Mouse (Mus musculus) limb, embryonic 11.5 days (tissue): ENCODE results near the gene Prss27. TPM values are rescaled to one million over a fixed set of nuclear protein-coding genes. Genes with fewer than 3 reads are reported as not detected.

Experiments
- ATAC-seq: fragments of 200-750 bp; cut with Nextera tagmentation; 2 replicates; pipeline ENCODE4 v1.8.0; 2017; ENCODE audit warnings: low read depth; ENCODE audit not compliant: insufficient number of reproducible peaks, low FRiP score, low TSS enrichment
- DNase-seq: peaks from one replicate; pipeline ENCODE4 v3.0.0-alpha.2; 2015; ENCODE audit warnings: low spot score
- H3K27ac ChIP-seq: fragments of 300-500 bp; sonication (generic); replicated peaks from 2 replicates; pipeline ENCODE4 v1.5.1; 2014; ENCODE audit warnings: low read depth, mild to moderate bottlenecking, low read length
- H3K27me3 ChIP-seq: fragments of 300-500 bp; sonication (generic); 2 replicates; pipeline ENCODE4 v1.6.1; 2014; ENCODE audit warnings: mild to moderate bottlenecking, low read length, mixed read lengths; ENCODE audit not compliant: control insufficient read depth, insufficient read depth
- H3K36me3 ChIP-seq: fragments of 300-500 bp; sonication (generic); 2 replicates; pipeline ENCODE4 v1.6.1; 2014; ENCODE audit warnings: mild to moderate bottlenecking, low read length, moderate library complexity, mixed read lengths; ENCODE audit not compliant: control insufficient read depth, insufficient read depth
- H3K4me1 ChIP-seq: fragments of 300-500 bp; sonication (generic); 2 replicates; pipeline ENCODE4 v1.6.1; 2014; ENCODE audit warnings: low read length, mixed read lengths; ENCODE audit not compliant: control insufficient read depth, insufficient read depth
- H3K4me2 ChIP-seq: fragments of 300-500 bp; sonication (generic); 2 replicates; pipeline ENCODE4 v1.6.1; 2014; ENCODE audit warnings: low read depth, mild to moderate bottlenecking, moderate library complexity; ENCODE audit not compliant: severe bottlenecking
- H3K4me3 ChIP-seq: fragments of 300-500 bp; sonication (generic); 2 replicates; pipeline ENCODE4 v1.5.1; 2014; ENCODE audit warnings: low read depth, low read length
- H3K9ac ChIP-seq: fragments of 300-500 bp; sonication (generic); 2 replicates; pipeline ENCODE4 v1.6.1; 2014; ENCODE audit warnings: mild to moderate bottlenecking, low read length
- H3K9me3 ChIP-seq: fragments of 300-500 bp; sonication (generic); 2 replicates; pipeline ENCODE4 v1.6.1; 2016; ENCODE audit warnings: low read length; ENCODE audit not compliant: control insufficient read depth
- WGBS: fragments of 180-500 bp; shearing (Covaris S2); extraction: QIAGEN DNeasy Blood & Tissue Kit; methylation state at CpG from one replicate; pipeline ENCODE4 v1.1.7; 2014; 5-methylcytosine and 5-hydroxymethylcytosine counted together
- polyA plus RNA-seq: library from polyadenylated mRNA; unstranded; fragments of >200 nt; fragmentation: Nextera tagmentation; extraction: Ambion mirVana; gene quantifications from 2 replicates; pipeline ENCODE4 v1.2.1, GENCODE M21; 2014

Gene Prss27
- polyA plus RNA-seq, 1 experiment from 2014 or later = 0.27 TPM

- DNase-seq (peak; percentile 42), ATAC-seq (no peak)
- Histone ChIP-seq H3K4me1 (no peaks in the 10 kb centered on the region), H3K27ac (no peak overlapping the region), H3K9ac (no peak overlapping the region), H3K9me3 (no peaks in the 10 kb centered on the region), H3K4me3 (no peak overlapping the region), H3K36me3 (no peaks in the 10 kb centered on the region), H3K4me2 (no peak overlapping the region), H3K27me3 (no peaks in the 10 kb centered on the region)
- WGBS = 27% methylated on average over 14 of the region's 14 CpGs
These were observed 22.2 kb upstream of the Prss27 start for GRCm38 (mm10) chr17:24015727-24016126.

GRCm38 (mm10) chr17:24020696-24021095 lies 17.2 kb upstream of the Prss27 start:
- no peaks in the 10 kb centered on the region for H3K27me3 ChIP-seq
- H3K4me1 ChIP-seq = no peaks in the 10 kb centered on the region
- H3K9me3 ChIP-seq = no peaks in the 10 kb centered on the region
- no peak overlapping the region for H3K4me2 ChIP-seq
- no peak for DNase-seq
- WGBS = 56% methylated on average over 6 of the region's 6 CpGs
- H3K27ac ChIP-seq = no peak overlapping the region
- no peaks in the 10 kb centered on the region for H3K36me3 ChIP-seq
- no peak for ATAC-seq
- H3K4me3 ChIP-seq = no peak overlapping the region
- no peak overlapping the region for H3K9ac ChIP-seq

GRCm38 (mm10) chr17:24021375-24022199 lies 16.4 kb upstream of the Prss27 start:
- H3K36me3 ChIP-seq = no peaks in the 10 kb centered on the region

GRCm38 (mm10) chr17:24029477-24029876 lies 8.5 kb upstream of the Prss27 start:
- H3K4me3 ChIP-seq = no peak overlapping the region
- H3K9me3 ChIP-seq = no peaks in the 10 kb centered on the region
- no peak overlapping the region for H3K27ac ChIP-seq
- no peaks in the 10 kb centered on the region for H3K27me3 ChIP-seq
- no peaks in the 10 kb centered on the region for H3K4me1 ChIP-seq
- H3K36me3 ChIP-seq = no peaks in the 10 kb centered on the region
- no peak overlapping the region for H3K9ac ChIP-seq
- DNase-seq (no peak), ATAC-seq (no peak)
- H3K4me2 ChIP-seq = no peak overlapping the region
- 82% methylated on average over 7 of the region's 7 CpGs for WGBS

More at GRCm38 (mm10) chr17:24021375-24022199, 16.4 kb upstream of the Prss27 start:
- Histone ChIP-seq H3K27ac (no peak overlapping the region), H3K4me2 (no peak overlapping the region), H3K4me3 (no peak overlapping the region), H3K4me1 (no peaks in the 10 kb centered on the region), H3K27me3 (no peaks in the 10 kb centered on the region), H3K9ac (no peak overlapping the region), H3K9me3 (no peaks in the 10 kb centered on the region)
- WGBS = 80% methylated on average over 5 of the region's 5 CpGs
- DNase-seq = no peak
- ATAC-seq = no peak

GRCm38 (mm10) chr17:24030551-24030950 lies 7.4 kb upstream of the Prss27 start:
- H3K9me3 ChIP-seq = no peaks in the 10 kb centered on the region
- H3K27ac ChIP-seq = no peak overlapping the region
- DNase-seq = no peak
- no peaks in the 10 kb centered on the region for H3K27me3 ChIP-seq
- H3K4me3 ChIP-seq = no peak overlapping the region
- no peaks in the 10 kb centered on the region for H3K36me3 ChIP-seq
- WGBS = 70% methylated on average over 12 of the region's 22 CpGs
- H3K4me2 ChIP-seq = no peak overlapping the region
- H3K9ac ChIP-seq = no peak overlapping the region
- no peaks in the 10 kb centered on the region for H3K4me1 ChIP-seq
- no peak for ATAC-seq

GRCm38 (mm10) chr17:24035087-24035486 lies 2.9 kb upstream of the Prss27 start:
- H3K4me2 ChIP-seq = no peak overlapping the region
- no peak overlapping the region for H3K4me3 ChIP-seq
- H3K36me3 ChIP-seq = no peaks in the 10 kb centered on the region
- no peak overlapping the region for H3K27ac ChIP-seq
- DNase-seq = no peak
- no peak overlapping the region for H3K9ac ChIP-seq
- 80% methylated on average over 7 of the region's 7 CpGs for WGBS
- no peaks in the 10 kb centered on the region for H3K9me3 ChIP-seq
- H3K4me1 ChIP-seq = no peaks in the 10 kb centered on the region
- no peak for ATAC-seq
- H3K27me3 ChIP-seq = no peaks in the 10 kb centered on the region

- H3K4me3 ChIP-seq = no peak overlapping the region
- no peak for DNase-seq
- ATAC-seq = no peak
- 74% methylated on average over 6 of the region's 6 CpGs for WGBS
- H3K36me3 ChIP-seq = no peaks in the 10 kb centered on the region
- no peak overlapping the region for H3K27ac ChIP-seq
- no peak overlapping the region for H3K4me2 ChIP-seq
- no peak overlapping the region for H3K9ac ChIP-seq
- no peaks in the 10 kb centered on the region for H3K9me3 ChIP-seq
- no peaks in the 10 kb centered on the region for H3K4me1 ChIP-seq
- H3K27me3 ChIP-seq = no peaks in the 10 kb centered on the region
These were observed 990 bp upstream of the Prss27 start for GRCm38 (mm10) chr17:24036954-24037353.

- 81% methylated on average over 13 of the region's 13 CpGs for WGBS
- no peaks in the 10 kb centered on the region for H3K9me3 ChIP-seq
- H3K9ac ChIP-seq = no peak overlapping the region
- H3K4me1 ChIP-seq = no peaks in the 10 kb centered on the region
- no peak overlapping the region for H3K4me2 ChIP-seq
- DNase-seq (no peak), ATAC-seq (no peak)
- H3K4me3 ChIP-seq = no peak overlapping the region
- H3K27me3 ChIP-seq = no peaks in the 10 kb centered on the region
- no peak overlapping the region for H3K27ac ChIP-seq
- no peaks in the 10 kb centered on the region for H3K36me3 ChIP-seq
These were observed 584 bp upstream of the Prss27 start for GRCm38 (mm10) chr17:24037360-24037759.

GRCm38 (mm10) chr17:24044482-24044881 lies 6.5 kb downstream of the Prss27 start:
- H3K36me3 ChIP-seq = peaks cover 6% of the 10 kb centered on the region; the same call in 1 of the 2 replicates
- DNase-seq (no peak), ATAC-seq (no peak)
- no peaks in the 10 kb centered on the region for H3K27me3 ChIP-seq
- H3K9ac ChIP-seq = no peak overlapping the region
- no peaks in the 10 kb centered on the region for H3K4me1 ChIP-seq
- 69% methylated on average over 5 of the region's 5 CpGs for WGBS
- H3K4me2 ChIP-seq = no peak overlapping the region
- no peak overlapping the region for H3K27ac ChIP-seq
- H3K9me3 ChIP-seq = no peaks in the 10 kb centered on the region
- no peak overlapping the region for H3K4me3 ChIP-seq
